Mouse (Mus musculus) monocyte, adult 2 months (primary cell): ENCODE data around the gene Tcte2.
A peak's percentile ranks its signal among the peaks of the same experiment; 100 is the strongest.
"Not testable (repeated sequence)": the region's sequence is repeated elsewhere in the genome, so short reads cannot be mapped to it uniquely, and the experiment has no call there.

Source experiments
- DNase-seq, 2 experiments: peaks; one replicate each; pipeline ENCODE4 v3.0.0; 2022; ENCODE audit warnings: low spot score in 2 of 2, low read depth in 1 of 2

The Tcte2 gene

DNA sequence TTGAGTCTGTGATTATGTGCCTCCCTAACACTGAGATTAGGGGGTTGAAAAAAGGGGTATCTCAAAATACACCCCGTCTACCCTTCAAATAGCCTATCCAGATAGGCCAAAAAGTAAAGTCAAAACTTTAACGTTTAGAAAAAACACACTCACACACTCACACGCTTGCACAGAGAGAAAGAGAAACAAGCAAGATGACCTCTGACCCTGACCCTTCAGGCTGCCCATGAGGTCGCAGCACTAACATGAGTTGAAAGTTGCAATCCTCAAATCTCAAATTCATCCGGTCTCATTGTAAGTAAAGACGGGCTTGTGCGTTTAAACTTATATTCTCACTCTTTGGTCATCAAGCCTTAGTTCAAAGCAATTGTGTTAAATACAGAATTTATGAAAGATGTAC is 77.4 kb downstream of the Tcte2 start:
- DNase-seq, result no peak

DNA sequence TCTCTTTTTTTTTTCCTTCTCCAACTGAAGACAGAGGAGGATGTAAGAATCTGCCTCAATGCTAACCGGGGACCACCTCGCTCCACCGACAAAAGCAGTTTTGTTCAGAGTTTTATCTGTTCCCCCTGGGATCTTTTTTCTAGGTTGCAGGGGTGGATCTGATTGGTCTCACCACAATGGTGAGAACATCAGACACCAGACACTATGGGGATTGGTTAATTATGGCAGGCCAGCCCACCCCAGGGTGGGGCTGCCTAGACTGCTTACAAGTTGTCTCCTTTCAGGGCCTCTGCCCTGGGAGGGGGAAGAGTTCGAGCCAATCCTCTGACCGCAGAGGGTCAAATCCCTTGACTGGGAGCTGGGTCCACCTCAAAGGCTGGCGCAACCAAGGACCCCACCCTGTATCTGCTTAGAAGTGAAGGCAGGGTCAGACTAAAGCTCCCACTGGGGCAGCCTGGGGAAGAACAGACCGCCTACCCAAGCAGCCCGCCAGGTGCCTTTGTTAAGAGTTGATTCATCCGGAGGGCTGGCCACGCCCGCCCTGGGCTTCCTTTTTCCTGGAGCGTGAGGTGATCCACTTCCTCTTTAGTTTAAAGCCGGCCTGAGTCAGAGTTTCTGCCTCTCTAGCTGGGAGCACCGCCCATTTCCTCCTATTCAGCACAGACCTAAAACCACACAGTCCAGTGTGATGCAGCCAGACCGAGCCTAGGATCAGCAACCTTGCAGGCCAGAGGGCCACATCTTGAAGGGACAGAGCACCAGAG is 78.0 kb downstream of the Tcte2 start:
- DNase-seq, result peak; percentile 84 to 93

DNA sequence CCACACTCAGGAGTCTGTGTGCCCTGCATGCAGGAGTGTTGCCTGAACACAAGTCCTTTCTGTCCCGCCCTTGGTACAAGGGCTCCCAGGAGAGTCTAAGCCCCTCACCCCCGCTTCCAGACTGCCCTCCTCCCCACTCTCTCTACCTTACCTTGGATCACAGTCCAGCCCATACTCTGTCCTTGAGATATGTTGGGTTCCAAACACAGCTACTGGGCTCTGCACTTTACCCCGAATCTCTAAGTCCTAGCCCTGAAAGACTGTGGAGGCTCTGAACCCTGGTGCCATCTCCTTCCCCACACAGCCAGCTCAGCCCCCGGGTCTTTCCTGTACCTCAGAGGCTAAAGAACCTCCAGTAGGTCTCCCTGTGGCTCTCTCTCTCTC is 78.6 kb downstream of the Tcte2 start:
- DNase-seq, result no peak

DNA sequence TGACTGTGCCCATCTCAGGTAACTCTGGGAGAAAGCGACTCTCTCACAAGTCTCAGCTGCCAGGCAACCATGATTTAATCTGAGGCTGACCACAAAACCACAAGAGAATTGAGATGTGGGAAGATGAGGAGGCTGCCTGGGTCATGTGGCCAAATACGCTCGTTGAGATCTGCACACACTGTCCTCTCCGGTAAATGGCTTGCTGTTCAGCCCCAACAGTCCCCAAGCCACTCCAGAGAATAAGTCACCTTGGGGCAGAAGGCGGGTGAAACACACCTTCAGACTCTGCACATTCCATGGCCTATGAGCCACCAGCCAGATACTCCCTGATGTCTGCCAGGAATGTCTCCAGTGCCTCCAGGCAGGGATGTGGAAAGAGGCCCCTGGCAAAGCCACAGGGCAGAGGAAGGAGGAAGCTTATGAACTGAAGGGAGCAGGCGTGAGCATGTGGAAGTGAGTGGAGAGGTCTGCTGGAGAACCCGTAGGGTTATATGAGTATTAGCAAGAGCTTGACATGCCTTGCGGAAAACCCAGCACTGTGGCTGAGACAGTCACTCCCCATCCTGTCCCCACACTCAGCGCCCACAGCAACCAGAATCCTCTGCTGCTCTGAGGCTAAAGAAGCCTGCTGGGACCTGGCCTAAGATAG is 79.1 kb downstream of the Tcte2 start:
- peak in 1 of 2 experiments; percentile 53 for DNase-seq

- DNase-seq, result no peak
These were observed 79.9 kb downstream of the Tcte2 start for GRCm38 (mm10) chr17:13681686-13682085.

GRCm38 (mm10) chr17:13681126-13681525 is 80.5 kb downstream of the Tcte2 start:
- DNase-seq, result no peak

- no peak for DNase-seq
These were observed 81.3 kb downstream of the Tcte2 start for GRCm38 (mm10) chr17:13680318-13680717.

GRCm38 (mm10) chr17:13679725-13680124 is 81.9 kb downstream of the Tcte2 start:
- no peak for DNase-seq

DNA sequence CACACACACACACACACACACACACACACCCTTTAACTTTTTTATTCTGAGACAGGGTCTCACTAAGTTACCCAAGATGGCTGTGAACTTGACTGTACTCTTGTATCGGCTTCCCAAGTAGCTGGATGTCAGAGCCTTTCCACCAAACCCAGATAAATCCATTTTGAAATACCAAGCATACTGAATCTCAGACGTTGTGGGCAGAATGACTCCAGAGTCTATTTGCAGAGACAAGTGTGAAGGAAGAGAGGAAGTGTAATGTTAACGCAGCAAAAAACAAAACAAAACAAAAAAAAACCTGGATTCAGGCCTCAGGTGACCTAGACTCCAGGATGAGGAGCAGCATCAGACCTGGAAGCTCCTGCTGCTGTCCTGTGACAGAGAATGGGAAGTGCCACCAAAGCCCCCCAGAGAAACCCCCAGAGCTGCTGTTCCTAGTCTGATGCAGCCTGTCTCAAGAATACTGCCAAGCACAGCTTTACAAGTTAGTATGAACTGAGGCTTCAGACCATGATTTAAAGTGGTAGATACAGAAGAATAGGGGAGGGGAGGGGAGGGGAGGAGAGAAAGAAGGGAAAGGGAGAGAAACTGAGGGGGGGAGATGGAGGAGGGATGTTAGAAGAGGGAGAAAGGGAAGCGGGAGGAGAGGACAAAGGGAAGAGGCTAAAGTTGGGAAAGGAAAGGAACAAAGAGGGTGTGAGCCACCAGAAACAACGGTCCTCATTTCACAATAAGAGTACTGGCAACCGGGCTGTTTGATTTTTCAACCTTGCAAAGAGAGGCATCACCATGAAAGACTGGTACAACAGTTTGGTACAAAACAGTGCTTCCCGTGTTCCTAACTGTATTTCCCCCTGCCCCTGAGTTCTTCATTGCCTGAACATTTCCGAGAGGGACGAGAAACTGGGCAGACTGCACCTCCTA is 84.1 kb downstream of the Tcte2 start:
- no peak for DNase-seq

GRCm38 (mm10) chr17:13676099-13676498 is 85.5 kb downstream of the Tcte2 start:
- not testable (repeated sequence) for DNase-seq

DNA sequence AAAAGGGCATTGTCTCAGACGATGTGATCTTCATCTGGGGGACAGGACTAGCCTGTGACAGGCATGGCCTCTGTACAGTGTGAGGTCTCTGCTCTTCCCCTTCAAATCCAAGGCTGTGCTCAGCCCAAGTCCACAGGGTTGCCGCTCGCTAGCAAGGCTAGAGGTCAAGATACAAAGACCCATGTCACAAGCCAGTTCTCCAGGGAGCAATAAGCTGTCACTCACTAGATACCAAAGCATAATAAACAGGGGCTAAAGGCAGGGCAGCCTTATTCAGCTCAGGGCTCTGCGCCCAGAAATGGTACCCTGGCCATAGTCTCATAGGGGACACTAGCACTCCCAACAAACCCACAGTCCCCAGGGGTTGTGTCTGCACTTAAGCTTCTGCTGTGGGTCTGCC is 86.0 kb downstream of the Tcte2 start:
- DNase-seq, result no peak

DNA sequence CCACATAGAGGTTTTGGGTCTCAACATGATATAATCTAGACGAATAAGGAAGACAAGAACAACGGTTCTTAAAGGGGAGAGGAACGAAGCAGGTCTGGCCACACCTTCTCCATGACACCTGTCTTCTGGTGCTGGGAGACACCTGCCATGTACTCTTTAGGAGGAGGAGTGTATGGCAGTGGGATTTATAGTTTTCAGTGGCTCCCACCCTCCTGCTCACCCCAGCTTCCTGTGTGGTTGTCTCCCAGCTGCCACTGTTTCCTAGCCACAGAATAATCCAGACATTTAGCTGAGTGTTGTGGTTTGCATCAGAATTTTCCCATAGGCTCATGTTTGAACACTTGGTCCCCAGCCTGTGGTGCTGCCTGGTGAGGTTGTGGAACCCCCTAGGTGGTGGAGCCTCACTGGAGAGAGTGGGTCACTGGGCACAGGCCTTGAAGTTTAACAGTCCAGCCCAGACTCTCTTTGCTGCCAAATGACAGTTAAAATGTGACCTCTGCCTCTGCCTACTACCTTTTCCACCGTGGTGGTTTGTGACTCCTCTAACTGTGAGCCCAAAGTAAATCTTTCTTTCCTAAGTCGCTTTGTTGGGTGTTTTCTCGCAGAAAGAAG is 86.8 kb downstream of the Tcte2 start:
- DNase-seq, result no peak

DNA sequence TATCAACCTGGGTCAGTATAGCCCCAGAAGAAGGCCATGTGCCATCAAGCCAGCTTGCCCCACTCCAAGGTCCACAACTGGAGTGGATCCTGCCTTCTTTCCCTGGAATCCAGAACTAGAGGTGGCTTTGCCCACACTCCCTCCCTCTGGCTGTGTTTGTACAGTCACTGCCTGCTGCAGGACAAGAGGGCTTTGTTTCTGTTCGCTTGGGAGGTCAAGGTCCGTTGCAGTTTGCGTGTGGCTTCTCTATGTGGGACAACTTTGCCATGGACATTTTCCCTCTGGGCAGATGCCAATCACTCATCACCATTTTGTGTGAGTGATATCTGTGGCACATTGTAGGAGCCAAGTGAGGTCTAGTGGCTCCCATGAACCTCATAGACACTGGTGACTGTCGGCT is 89.9 kb downstream of the Tcte2 start:
- no peak for DNase-seq

DNA sequence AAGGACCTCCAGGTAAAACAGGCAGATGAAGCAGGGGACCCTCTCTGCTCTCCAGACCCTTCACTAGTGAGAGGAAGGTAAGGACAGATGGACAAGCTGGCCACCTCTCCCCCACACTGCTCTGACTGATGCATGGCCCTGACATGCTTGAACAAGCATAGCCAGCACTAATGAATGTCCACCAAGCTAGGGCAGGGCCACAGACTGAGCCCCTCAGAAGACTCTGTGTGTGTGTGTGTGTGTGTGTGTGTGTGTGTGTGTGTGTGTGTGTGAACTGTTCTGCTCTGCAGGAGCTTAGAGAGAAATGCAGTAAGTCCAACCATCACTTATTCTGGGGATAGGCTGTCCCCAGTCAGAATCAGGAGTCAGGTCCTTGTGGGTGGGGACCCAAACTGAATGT is 91.4 kb downstream of the Tcte2 start:
- DNase-seq, result no peak

- no peak for DNase-seq
These were observed 92.4 kb downstream of the Tcte2 start for GRCm38 (mm10) chr17:13669206-13669605.

GRCm38 (mm10) chr17:13668052-13669015 is 93.3 kb downstream of the Tcte2 start:
- DNase-seq, result no peak

GRCm38 (mm10) chr17:13667006-13667405 is 94.6 kb downstream of the Tcte2 start:
- no peak for DNase-seq

DNA sequence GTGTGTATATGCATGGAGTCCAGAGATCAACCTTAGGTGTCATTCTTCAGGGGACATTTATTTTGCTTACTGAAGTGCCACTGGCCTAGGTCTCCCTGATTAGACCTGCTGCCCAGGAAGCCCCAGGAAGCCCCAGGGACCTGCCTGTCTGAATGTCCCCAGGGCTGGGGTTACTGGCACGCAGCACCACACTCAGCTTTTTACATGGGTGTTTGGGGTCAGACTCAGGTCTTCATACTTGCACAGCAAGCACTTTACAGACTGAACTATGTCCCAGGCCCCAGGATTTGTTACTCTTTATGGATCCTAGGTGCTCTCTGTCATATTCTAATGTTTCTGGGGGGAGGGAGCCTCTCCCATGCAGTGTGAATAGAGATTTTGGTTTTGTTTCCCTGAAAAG is 95.9 kb downstream of the Tcte2 start:
- no peak for DNase-seq

GRCm38 (mm10) chr17:13663386-13664166 is 98.0 kb downstream of the Tcte2 start:
- no peak for DNase-seq
